Mouse (Mus musculus) limb, embryonic 15.5 days (tissue): ENCODE measurements around the gene Piga. TPM values are rescaled to one million over a fixed set of nuclear protein-coding genes. Genes with fewer than 3 reads are reported as not detected.

Experiments used
- polyA plus RNA-seq: library from polyadenylated mRNA; unstranded; fragments of >200 nt; fragmentation: Nextera tagmentation; extraction: Ambion mirVana; gene quantifications from 2 replicates; pipeline ENCODE4 v1.2.1, GENCODE M21; 2015

Gene Piga
- polyA plus RNA-seq, 1 experiment from 2014 or later: 12.4 TPM

Other genes starting within 250 kb of the Piga start
- 0.56 and 0.84 TPM in 2 replicates for gene Bmx, start 161.6 kb upstream of the Piga start, polyA plus RNA-seq
- 6.9 and 8.5 TPM in 2 replicates for gene Pir, start 150.4 kb upstream of the Piga start, polyA plus RNA-seq
- 8.8 and 9.2 TPM in 2 replicates for gene Vegfd, start 46.4 kb upstream of the Piga start, polyA plus RNA-seq
- gene Asb11, start 17.2 kb downstream of the Piga start, polyA plus RNA-seq: 0.72 TPM in 1 of 2 replicates, not detected in the other
- gene Asb9, start 86.5 kb downstream of the Piga start, polyA plus RNA-seq: 0.35 and 0.61 TPM in 2 replicates